Mouse (Mus musculus) brain, embryonic 14.5 days (tissue): Measurements from ENCODE around the gene Emx2. TPM values are rescaled to one million over a fixed set of nuclear protein-coding genes. Genes with fewer than 3 reads are reported as not detected.

Experiments
- DNase-seq: peaks from one replicate; pipeline ENCODE4 v3.0.0-alpha.2; 2011; ENCODE audit warnings: low read depth
- CTCF ChIP-seq: fragments of 200-500 bp; IDR thresholded peaks from 2 replicates; pipeline ENCODE4 v1.5.1; 2012; ENCODE audit warnings: inconsistent platforms, mild to moderate bottlenecking, moderate library complexity, borderline replicate concordance; ENCODE audit not compliant: insufficient read depth, insufficient read length; ENCODE audit errors: extremely low read depth
- POLR2A ChIP-seq: fragments of 200-500 bp; IDR thresholded peaks from 2 replicates; pipeline ENCODE4 v1.6.1; 2012; ENCODE audit warnings: mild to moderate bottlenecking, inconsistent platforms, borderline replicate concordance; ENCODE audit not compliant: poor library complexity, insufficient read depth, insufficient read length, severe bottlenecking; ENCODE audit errors: extremely low read depth
- polyA plus RNA-seq: library from polyadenylated mRNA; depleted of rRNA; stranded (reverse); fragments of >200 nt; gene quantifications from 2 replicates; pipeline ENCODE4 v1.2.3, GENCODE M21; 2012; rRNA removed

Gene Emx2
- polyA plus RNA-seq, 1 experiment = 17.7 TPM

GRCm38 (mm10) chr19:59470074-59470630 lies 12.0 kb downstream of the Emx2 start:
- peak; percentile 91 for DNase-seq
- no peak for TF ChIP-seq CTCF

DNA sequence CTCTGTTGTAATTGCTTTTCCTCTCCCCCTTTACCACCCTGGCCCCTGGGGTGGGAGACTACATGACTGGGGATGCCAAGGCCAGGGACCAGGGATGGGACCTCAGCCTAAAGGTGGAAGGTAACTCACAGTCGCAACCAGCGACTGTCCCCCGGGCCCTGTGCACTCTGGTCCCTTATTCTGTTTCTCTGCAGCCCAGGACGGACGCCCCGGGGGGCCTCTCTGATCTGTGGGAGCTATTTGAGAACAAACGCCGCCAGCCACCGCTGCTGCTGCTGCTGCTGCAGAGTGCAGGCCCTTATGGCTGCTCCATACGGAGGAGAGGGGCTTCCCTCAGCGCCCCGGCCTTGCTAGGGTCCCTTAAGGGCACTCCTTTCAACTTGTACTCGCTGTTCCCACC lies 12.7 kb downstream of the Emx2 start:
- DNase-seq = peak; percentile 67
- TF ChIP-seq CTCF = no peak
- no peak for TF ChIP-seq POLR2A

- DNase-seq = no peak
- TF ChIP-seq CTCF = no peak
- no peak for TF ChIP-seq POLR2A
These were observed 14.7 kb downstream of the Emx2 start for GRCm38 (mm10) chr19:59472844-59473243.

DNA sequence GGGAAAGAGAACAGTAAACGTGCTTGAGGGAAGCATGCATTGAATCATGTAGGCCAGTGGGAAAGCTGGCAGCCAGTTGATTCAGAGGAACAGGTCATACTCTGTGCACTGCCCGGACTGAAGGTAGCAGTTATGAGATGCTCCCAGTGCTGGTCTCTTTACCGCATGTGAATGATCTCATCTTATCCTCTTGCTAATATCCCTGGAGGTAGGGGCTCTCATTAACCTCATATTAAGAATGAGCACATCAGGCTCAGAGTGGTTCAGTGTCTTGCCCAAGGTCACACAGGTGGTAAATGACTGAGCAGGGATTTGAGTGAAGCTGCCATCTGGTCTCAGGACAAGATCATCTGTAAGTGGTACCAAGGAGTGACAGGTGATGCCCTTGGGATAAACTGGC lies 21.7 kb downstream of the Emx2 start:
- DNase-seq = no peak
- TF ChIP-seq CTCF (no peak), POLR2A (no peak)

- no peak for DNase-seq
- TF ChIP-seq CTCF = no peak
- TF ChIP-seq POLR2A = no peak
These were observed 22.4 kb downstream of the Emx2 start for GRCm38 (mm10) chr19:59480563-59480962.

GRCm38 (mm10) chr19:59492258-59492657 lies 34.1 kb downstream of the Emx2 start:
- no peak for TF ChIP-seq CTCF
- TF ChIP-seq POLR2A = no peak

GRCm38 (mm10) chr19:59496832-59497231 lies 38.7 kb downstream of the Emx2 start:
- no peak for TF ChIP-seq POLR2A
- no peak for TF ChIP-seq CTCF
- DNase-seq = peak; percentile 50

More at GRCm38 (mm10) chr19:59492258-59492657, 34.1 kb downstream of the Emx2 start:
- DNase-seq = no peak

- no peak for DNase-seq
- TF ChIP-seq CTCF (no peak), POLR2A (no peak)
These were observed 50.7 kb downstream of the Emx2 start for GRCm38 (mm10) chr19:59508896-59509295.

DNA sequence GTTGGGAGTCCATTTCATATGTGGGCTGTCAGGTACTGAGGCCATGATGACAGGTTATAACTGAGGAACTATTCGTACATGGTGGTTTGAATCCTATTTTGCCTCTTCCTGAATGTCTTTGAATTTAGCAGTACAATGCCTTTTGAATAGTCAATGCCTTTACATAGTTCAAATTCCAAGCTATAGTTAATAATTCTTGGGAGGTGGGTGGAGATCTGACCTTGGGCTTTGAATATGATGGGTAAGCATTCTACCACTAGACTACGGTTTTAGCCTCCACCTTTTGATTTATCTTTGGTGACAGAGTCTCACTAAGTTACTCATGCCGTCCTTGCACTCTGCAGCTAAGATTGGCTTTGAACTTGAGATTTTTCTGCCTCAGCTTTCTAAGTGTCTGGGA lies 55.0 kb downstream of the Emx2 start:
- TF ChIP-seq POLR2A (no peak), CTCF (no peak)
- no peak for DNase-seq

Other genes with a start within 250 kb of the Emx2 start
- not detected in 2 replicates for gene Kcnk18, start 239.2 kb upstream of the Emx2 start, polyA plus RNA-seq
- gene Slc18a2, start 197.5 kb upstream of the Emx2 start, polyA plus RNA-seq = 26.1 and 37.8 TPM in 2 replicates
- gene Rps12-ps3, start 136.1 kb upstream of the Emx2 start, polyA plus RNA-seq = 137 and 205 TPM in 2 replicates
- 10.9 and 18.8 TPM in 2 replicates for gene Pdzd8, start 112.6 kb upstream of the Emx2 start, polyA plus RNA-seq